ENCODE assay signal across 22 mouse cellular contexts in the genomic region with DNA sequence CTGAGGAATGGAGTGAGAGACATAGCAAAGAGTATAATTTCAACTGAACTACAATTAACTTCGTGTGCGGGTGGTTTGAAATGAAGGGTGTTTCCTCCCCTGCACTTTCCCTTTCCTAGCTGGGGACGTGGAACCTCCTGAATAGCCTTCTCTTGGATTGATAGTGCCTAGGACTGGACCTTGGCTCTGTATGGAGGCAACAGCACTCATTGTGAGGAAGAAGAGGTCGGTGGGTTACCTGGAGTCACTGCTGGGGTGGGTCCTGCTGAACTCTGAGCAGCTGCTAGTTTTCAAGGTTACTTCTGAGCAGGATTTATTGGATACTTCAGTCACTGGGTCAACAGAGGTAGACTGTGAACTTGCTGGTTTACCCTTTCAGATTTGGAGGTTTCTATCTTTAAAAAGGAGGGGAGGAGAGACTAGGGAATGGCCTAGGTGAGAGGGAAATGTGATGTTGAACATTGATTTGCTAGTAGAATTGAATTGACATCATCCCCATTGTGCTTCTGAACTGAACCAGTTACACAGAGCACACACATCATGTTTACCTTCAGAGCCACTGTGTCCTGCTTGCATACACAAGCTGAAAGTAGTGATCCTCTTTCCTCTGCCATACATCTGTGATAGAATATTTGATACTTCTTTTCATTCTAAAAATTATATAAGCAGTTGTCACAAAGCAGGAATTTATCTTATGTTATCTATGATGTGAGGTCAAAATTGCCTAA. TPM values are rescaled to one million over a fixed set of nuclear protein-coding genes. Genes with fewer than 3 reads are reported as not detected.
A peak's percentile ranks its signal among the peaks of the same experiment; 100 is the strongest.
DNase-seq lines count a peak whose midpoint lies in the region; ATAC-seq and TF ChIP-seq lines count a peak whose summit lies in the region.
"Had no signal": no experiment of that assay in that cellular context is flagged by ENCODE, and none has a peak within 500 bp of the region (broad histone marks: within the 10 kb centered on the region; RNA-seq: fewer than 3 reads in every experiment).

No protein-coding gene starts in this region.

- no peaks in the 10 kb centered on the region for H3K36me3 ChIP-seq in heart, embryonic 15.5 days
- H3K36me3 ChIP-seq in liver, embryonic 13.5 days = peaks cover 76% of the 10 kb centered on the region
- H3K36me3 ChIP-seq: forebrain, embryonic 12.5 days; midbrain, embryonic 12.5 days had no signal

- H3K9ac ChIP-seq in heart, embryonic 15.5 days = no peak overlapping the region
- peak overlapping the region; percentile 66 for H3K9ac ChIP-seq in liver, embryonic 13.5 days
- H3K9ac ChIP-seq: forebrain, embryonic 12.5 days; hindbrain, embryonic 13.5 days; lung, embryonic 14.5 days; midbrain, embryonic 12.5 days had no signal

- intact Hi-C loops in gastrocnemius, adult 2 months (cut with DNase I) = no loop called here
- intact Hi-C loops in heart, postnatal 36 days (cut with DNase I) = no loop called here
- intact Hi-C loops in gastrocnemius, postnatal 14 days (cut with DNase I; ENCODE audit: low total_unique reads) = no loop called here

- peak overlapping the region; percentile 31 for H3K27ac ChIP-seq in gastrocnemius, adult 2 months
- 0 out of 2 replicates have a peak overlapping the region, but pooled peaks have one; percentile 33 for H3K27ac ChIP-seq in heart, embryonic 15.5 days
- peak overlapping the region; percentile 58 for H3K27ac ChIP-seq in brown adipose tissue, adult 24 weeks (replicated peaks; ENCODE audit: low read depth, low read length)
- peak overlapping the region; percentile 92 for H3K27ac ChIP-seq in liver, embryonic 13.5 days
- H3K27ac ChIP-seq: forebrain, embryonic 12.5 days; hindbrain, embryonic 13.5 days; midbrain, embryonic 12.5 days; stomach, postnatal 0 days had no signal

- no peak for ATAC-seq in heart, embryonic 15.5 days (replicated peaks; ENCODE audit: insufficient number of reproducible peaks, insufficient read depth, low FRiP score, low read depth)
- peak; percentile 30; the same call in 1 of the 2 replicates for ATAC-seq in liver, embryonic 13.5 days (ENCODE audit: low read depth)
- ATAC-seq: activated CD4-positive, CD25-positive, alpha-beta regulatory T cell, adult 4 months; CD4-positive, CD25-positive, alpha-beta regulatory T cell, adult 4 months; inflammation-experienced regulatory T-cells, adult 6 months had no signal

- H3K4me1 ChIP-seq in heart, embryonic 15.5 days (replicated peaks) = peaks cover 51% of the 10 kb centered on the region
- H3K4me1 ChIP-seq in brown adipose tissue, adult 24 weeks (ENCODE audit: control insufficient read depth, insufficient read depth, insufficient read length, low read length) = peaks cover 19% of the 10 kb centered on the region
- peaks cover 90% of the 10 kb centered on the region for H3K4me1 ChIP-seq in liver, embryonic 13.5 days (replicated peaks)
- H3K4me1 ChIP-seq: forebrain, embryonic 12.5 days; midbrain, embryonic 12.5 days had no signal

- H3K9me3 ChIP-seq in heart, embryonic 15.5 days (replicated peaks) = no peaks in the 10 kb centered on the region
- no peaks in the 10 kb centered on the region for H3K9me3 ChIP-seq in liver, embryonic 13.5 days (replicated peaks)
- H3K9me3 ChIP-seq: forebrain, embryonic 12.5 days; hindbrain, embryonic 13.5 days; midbrain, embryonic 12.5 days had no signal

- no peaks in the 10 kb centered on the region for H3K27me3 ChIP-seq in heart, embryonic 15.5 days
- H3K27me3 ChIP-seq in liver, embryonic 13.5 days = no peaks in the 10 kb centered on the region
- H3K27me3 ChIP-seq: forebrain, embryonic 12.5 days; hindbrain, embryonic 13.5 days; midbrain, embryonic 12.5 days had no signal

- no peak overlapping the region for H3K4me2 ChIP-seq in heart, embryonic 15.5 days
- H3K4me2 ChIP-seq in liver, embryonic 13.5 days = peak overlapping the region; percentile 71
- H3K4me2 ChIP-seq: forebrain, embryonic 12.5 days; hindbrain, embryonic 13.5 days; lung, embryonic 14.5 days; midbrain, embryonic 12.5 days had no signal

- WGBS in heart, embryonic 15.5 days = 76% methylated on average over 4 of the region's 4 CpGs
- 56% methylated on average over 4 of the region's 4 CpGs for WGBS in liver, embryonic 13.5 days (ENCODE audit: insufficient replicate concordance)

- no peak for TF ChIP-seq CTCF in gastrocnemius, adult 2 months (IDR thresholded peaks at IDR 0.05)

- H3K4me3 ChIP-seq in gastrocnemius, adult 2 months = no peak overlapping the region; the same call in 1 of the 2 replicates
- H3K4me3 ChIP-seq in heart, embryonic 15.5 days = no peak overlapping the region
- no peak overlapping the region for H3K4me3 ChIP-seq in brown adipose tissue, adult 24 weeks (ENCODE audit: insufficient read depth, low read depth, low read length)
- H3K4me3 ChIP-seq in liver, embryonic 13.5 days (replicated peaks) = peak overlapping the region; percentile 37
- H3K4me3 ChIP-seq: forebrain, embryonic 12.5 days; hindbrain, embryonic 13.5 days; midbrain, embryonic 12.5 days had no signal

- DNase-seq in gastrocnemius, adult 2 months = no peak
- DNase-seq in gastrocnemius, postnatal 10 days = no peak
- no peak for DNase-seq in heart, postnatal 36 days
- DNase-seq in liver, embryonic 13.5 days = no peak
- no peak for DNase-seq in Muller cell, postnatal 12 days (ENCODE audit: inconsistent ontology term)
- no peak for DNase-seq in gastrocnemius, postnatal 14 days
- DNase-seq: adrenal gland, postnatal 10 days; cerebellum, adult 11 months; cerebellum, postnatal 10 days; embryo, embryonic 11 days; lung, embryonic 14.5 days; lung, postnatal 4 days; retina, postnatal 1 day had no signal

RNA-seq across cellular contexts. Expression of a gene that starts 24.2 kb away (rescaled TPM):
- 100 to 1,000 TPM in 1 of 2 experiments, 10 to 100 TPM in 1; 95.0 to 120 TPM for total RNA-seq in gastrocnemius, adult 2 months (2021)
- total RNA-seq in gastrocnemius, postnatal 10 days (2021) = 10 to 100 TPM; 75.9 to 76.8 TPM
- 5.9 and 6.4 TPM in 2 replicates for polyA plus RNA-seq in heart, embryonic 15.5 days (2015; fragmentation: Nextera tagmentation; extraction: Ambion mirVana)
- total RNA-seq in heart, postnatal 36 days (2021) = 100 to 1,000 TPM in 1 of 2 experiments, 10 to 100 TPM in 1; 86.7 to 102 TPM
- polyA plus RNA-seq in brown adipose tissue, adult 24 weeks (2012; ENCODE audit: insufficient read depth, insufficient read length, missing spikeins) = 12.2 and 16.5 TPM in 2 replicates
- polyA plus RNA-seq in liver, embryonic 13.5 days (2015; fragmentation: Nextera tagmentation; extraction: Ambion mirVana) = 14.3 and 21.6 TPM in 2 replicates
- 10 to 100 TPM; 63.1 to 66.2 TPM for total RNA-seq in gastrocnemius, postnatal 14 days (2021)

Comparison
In these comparisons a context has a peak if more than half of its experiments do, and no peak if none do; other contexts are left out.
1. H3K27ac ChIP-seq: peak in every context shown above with its lines; median percentile 92 in liver, embryonic 13.5 days; 58 in brown adipose tissue, adult 24 weeks; 33 in heart, embryonic 15.5 days; 31 in gastrocnemius, adult 2 months.